Mouse (Mus musculus): ENCODE data around the gene Bloc1s5.

GRCm38 (mm10) chr13:38612179-38612578, 22.7 kb downstream of the Bloc1s5 start:
- TF ChIP-seq CHD2 (IDR thresholded peaks at IDR 0.05; ENCODE audit: low read depth, low read length) (no peak), ZNF384 (IDR thresholded peaks at IDR 0.05; ENCODE audit: low read depth, low read length) (no peak), MAFK (IDR thresholded peaks at IDR 0.05; ENCODE audit: insufficient read depth, low read depth, low read length) (no peak)

All from ES-E14 (cell line).